Mouse (Mus musculus) limb, embryonic 11.5 days (tissue): ENCODE data around the gene Sox6. TPM values are rescaled to one million over a fixed set of nuclear protein-coding genes. Genes with fewer than 3 reads are reported as not detected.

Experiments
- ATAC-seq: fragments of 200-750 bp; cut with Nextera tagmentation; 2 replicates; pipeline ENCODE4 v1.8.0; 2017; ENCODE audit warnings: low read depth; ENCODE audit not compliant: insufficient number of reproducible peaks, low FRiP score, low TSS enrichment
- DNase-seq: peaks from one replicate; pipeline ENCODE4 v3.0.0-alpha.2; 2015; ENCODE audit warnings: low spot score
- H3K27ac ChIP-seq: fragments of 300-500 bp; sonication (generic); replicated peaks from 2 replicates; pipeline ENCODE4 v1.5.1; 2014; ENCODE audit warnings: low read depth, mild to moderate bottlenecking, low read length
- H3K27me3 ChIP-seq: fragments of 300-500 bp; sonication (generic); 2 replicates; pipeline ENCODE4 v1.6.1; 2014; ENCODE audit warnings: mild to moderate bottlenecking, low read length, mixed read lengths; ENCODE audit not compliant: control insufficient read depth, insufficient read depth
- H3K36me3 ChIP-seq: fragments of 300-500 bp; sonication (generic); 2 replicates; pipeline ENCODE4 v1.6.1; 2014; ENCODE audit warnings: mild to moderate bottlenecking, low read length, moderate library complexity, mixed read lengths; ENCODE audit not compliant: control insufficient read depth, insufficient read depth
- H3K4me1 ChIP-seq: fragments of 300-500 bp; sonication (generic); 2 replicates; pipeline ENCODE4 v1.6.1; 2014; ENCODE audit warnings: low read length, mixed read lengths; ENCODE audit not compliant: control insufficient read depth, insufficient read depth
- H3K4me2 ChIP-seq: fragments of 300-500 bp; sonication (generic); 2 replicates; pipeline ENCODE4 v1.6.1; 2014; ENCODE audit warnings: low read depth, mild to moderate bottlenecking, moderate library complexity; ENCODE audit not compliant: severe bottlenecking
- H3K4me3 ChIP-seq: fragments of 300-500 bp; sonication (generic); 2 replicates; pipeline ENCODE4 v1.5.1; 2014; ENCODE audit warnings: low read depth, low read length
- H3K9ac ChIP-seq: fragments of 300-500 bp; sonication (generic); 2 replicates; pipeline ENCODE4 v1.6.1; 2014; ENCODE audit warnings: mild to moderate bottlenecking, low read length
- H3K9me3 ChIP-seq: fragments of 300-500 bp; sonication (generic); 2 replicates; pipeline ENCODE4 v1.6.1; 2016; ENCODE audit warnings: low read length; ENCODE audit not compliant: control insufficient read depth
- WGBS: fragments of 180-500 bp; shearing (Covaris S2); extraction: QIAGEN DNeasy Blood & Tissue Kit; methylation state at CpG from one replicate; pipeline ENCODE4 v1.1.7; 2014; 5-methylcytosine and 5-hydroxymethylcytosine counted together
- polyA plus RNA-seq: library from polyadenylated mRNA; unstranded; fragments of >200 nt; fragmentation: Nextera tagmentation; extraction: Ambion mirVana; gene quantifications from 2 replicates; pipeline ENCODE4 v1.2.1, GENCODE M21; 2014

Gene Sox6
- polyA plus RNA-seq, 1 experiment from 2014 or later, result 58.1 TPM

DNA sequence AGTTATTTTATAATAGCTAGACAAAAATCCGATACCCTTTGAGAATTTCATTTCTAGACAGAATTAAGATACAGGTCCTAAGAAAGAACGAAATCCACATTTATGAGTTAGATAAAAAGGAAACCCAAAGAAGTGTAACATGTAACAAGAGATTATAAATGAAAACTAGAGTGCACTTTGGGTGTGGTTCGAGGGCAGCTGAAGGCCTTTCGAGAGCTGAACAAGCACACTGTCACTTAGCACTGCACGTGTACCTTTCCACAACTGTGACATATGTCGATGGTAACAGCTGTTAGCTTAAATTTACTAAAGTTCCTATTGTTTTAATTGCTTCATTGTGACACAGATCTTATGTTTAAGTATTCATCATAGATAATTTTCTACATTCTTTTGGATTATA is 142.8 kb downstream of the Sox6 start:
- WGBS, result 85% methylated on average over 6 of the region's 6 CpGs

DNA sequence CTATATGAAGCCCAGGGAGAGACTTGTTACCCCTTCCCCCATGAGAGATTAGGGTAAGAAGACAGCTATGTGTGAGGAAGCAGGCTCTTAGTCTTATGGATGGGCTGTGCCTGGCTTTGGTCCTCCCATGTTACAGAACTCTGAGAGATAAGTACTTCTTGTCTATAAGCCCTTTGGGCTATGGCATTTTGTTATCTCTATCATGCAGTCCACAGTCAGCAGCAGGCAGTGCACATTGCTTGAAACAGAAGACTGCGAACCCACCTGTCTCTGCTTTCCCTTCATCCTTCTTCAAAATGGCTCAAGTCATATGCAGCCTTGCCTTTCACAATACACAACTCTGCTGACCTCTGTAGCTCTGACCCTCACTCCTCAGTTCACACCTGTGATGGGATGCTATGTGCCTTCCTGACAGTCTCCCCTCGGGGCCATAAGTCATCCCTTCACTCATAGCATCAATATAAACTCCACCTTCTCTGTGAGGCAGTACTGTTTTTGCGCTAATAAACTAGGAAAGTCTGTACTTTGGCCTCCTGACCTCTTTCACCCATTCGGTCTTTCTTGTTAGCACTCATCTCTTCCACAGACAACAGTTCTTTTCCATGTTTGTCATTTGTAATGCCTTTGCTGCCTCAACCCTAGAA is 143.4 kb downstream of the Sox6 start:
- H3K4me3 ChIP-seq, result no peak overlapping the region
- peaks cover 8% of the 10 kb centered on the region; the same call in 1 of the 2 replicates for H3K27me3 ChIP-seq
- peaks cover 5% of the 10 kb centered on the region; the same call in 1 of the 2 replicates for H3K4me1 ChIP-seq
- no peak for ATAC-seq
- H3K27ac ChIP-seq, result no peak overlapping the region
- H3K9me3 ChIP-seq, result no peaks in the 10 kb centered on the region
- no peak overlapping the region for H3K9ac ChIP-seq
- WGBS, result 67% methylated on average over 4 of the region's 4 CpGs
- no peak for DNase-seq
- no peak overlapping the region for H3K4me2 ChIP-seq
- no peaks in the 10 kb centered on the region for H3K36me3 ChIP-seq

More for the DNA sequence above, 142.8 kb downstream of the Sox6 start:
- Histone ChIP-seq H3K9me3 (no peaks in the 10 kb centered on the region), H3K4me1 (peaks cover 3% of the 10 kb centered on the region; the same call in 1 of the 2 replicates), H3K27me3 (peaks cover 8% of the 10 kb centered on the region; the same call in 1 of the 2 replicates), H3K9ac (no peak overlapping the region), H3K36me3 (no peaks in the 10 kb centered on the region), H3K4me3 (no peak overlapping the region), H3K4me2 (no peak overlapping the region), H3K27ac (no peak overlapping the region)
- DNase-seq (no peak), ATAC-seq (no peak)

DNA sequence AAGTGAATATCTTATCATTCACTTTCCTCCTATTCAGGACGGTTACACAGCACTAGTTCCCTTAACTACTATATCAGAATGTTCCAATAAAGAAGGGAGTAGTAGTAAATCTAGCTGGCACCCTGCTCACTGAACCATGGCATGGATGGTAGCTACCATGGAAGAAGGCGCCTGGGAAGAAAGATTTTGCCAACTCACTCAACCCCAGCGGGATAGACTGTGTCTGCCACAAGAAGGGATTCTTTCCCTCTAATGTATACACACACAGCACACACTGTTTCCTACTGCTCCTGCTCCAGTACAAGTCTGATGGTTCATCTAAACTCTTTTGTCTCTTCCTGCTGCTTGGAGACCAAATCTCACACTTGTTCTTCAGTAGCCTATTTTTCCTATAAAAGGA is 147.1 kb downstream of the Sox6 start:
- Histone ChIP-seq H3K36me3 (no peaks in the 10 kb centered on the region), H3K9me3 (no peaks in the 10 kb centered on the region), H3K4me3 (no peak overlapping the region), H3K4me2 (no peak overlapping the region), H3K4me1 (peaks cover 5% of the 10 kb centered on the region; the same call in 1 of the 2 replicates), H3K27me3 (peaks cover 8% of the 10 kb centered on the region; the same call in 1 of the 2 replicates), H3K27ac (no peak overlapping the region), H3K9ac (no peak overlapping the region)
- DNase-seq, result no peak
- ATAC-seq, result no peak
- 87% methylated on average over 3 of the region's 3 CpGs for WGBS

GRCm38 (mm10) chr7:115889926-115890325 is 148.7 kb downstream of the Sox6 start:
- Histone ChIP-seq H3K4me3 (no peak overlapping the region), H3K4me2 (no peak overlapping the region), H3K4me1 (peaks cover 5% of the 10 kb centered on the region; the same call in 1 of the 2 replicates), H3K27ac (no peak overlapping the region), H3K36me3 (no peaks in the 10 kb centered on the region), H3K9ac (no peak overlapping the region), H3K27me3 (peaks cover 6% of the 10 kb centered on the region; the same call in 1 of the 2 replicates), H3K9me3 (no peaks in the 10 kb centered on the region)
- ATAC-seq, result peak; percentile 76
- 21% methylated on average over 7 of the region's 7 CpGs for WGBS
- peak; percentile 61 for DNase-seq

GRCm38 (mm10) chr7:115888561-115888960 is 150.0 kb downstream of the Sox6 start:
- no peaks in the 10 kb centered on the region for H3K27me3 ChIP-seq
- 82% methylated on average over 1 of the region's 1 CpGs for WGBS

GRCm38 (mm10) chr7:115888120-115888519 is 150.5 kb downstream of the Sox6 start:
- H3K9me3 ChIP-seq, result no peaks in the 10 kb centered on the region
- H3K9ac ChIP-seq, result no peak overlapping the region
- DNase-seq (no peak), ATAC-seq (no peak)
- H3K4me2 ChIP-seq, result no peak overlapping the region
- H3K27me3 ChIP-seq, result no peaks in the 10 kb centered on the region
- no peak overlapping the region for H3K4me3 ChIP-seq
- no peak overlapping the region for H3K27ac ChIP-seq
- no peaks in the 10 kb centered on the region for H3K36me3 ChIP-seq
- 86% methylated on average over 7 of the region's 7 CpGs for WGBS
- peaks cover 5% of the 10 kb centered on the region; the same call in 1 of the 2 replicates for H3K4me1 ChIP-seq

More at GRCm38 (mm10) chr7:115888561-115888960, 150.0 kb downstream of the Sox6 start:
- H3K4me2 ChIP-seq, result no peak overlapping the region
- no peaks in the 10 kb centered on the region for H3K9me3 ChIP-seq
- peaks cover 5% of the 10 kb centered on the region; the same call in 1 of the 2 replicates for H3K4me1 ChIP-seq
- H3K36me3 ChIP-seq, result no peaks in the 10 kb centered on the region
- no peak for DNase-seq
- no peak overlapping the region for H3K4me3 ChIP-seq
- H3K27ac ChIP-seq, result no peak overlapping the region
- H3K9ac ChIP-seq, result no peak overlapping the region
- ATAC-seq, result no peak

GRCm38 (mm10) chr7:115872903-115873302 is 165.7 kb downstream of the Sox6 start:
- Histone ChIP-seq H3K9ac (no peak overlapping the region), H3K27ac (no peak overlapping the region)

DNA sequence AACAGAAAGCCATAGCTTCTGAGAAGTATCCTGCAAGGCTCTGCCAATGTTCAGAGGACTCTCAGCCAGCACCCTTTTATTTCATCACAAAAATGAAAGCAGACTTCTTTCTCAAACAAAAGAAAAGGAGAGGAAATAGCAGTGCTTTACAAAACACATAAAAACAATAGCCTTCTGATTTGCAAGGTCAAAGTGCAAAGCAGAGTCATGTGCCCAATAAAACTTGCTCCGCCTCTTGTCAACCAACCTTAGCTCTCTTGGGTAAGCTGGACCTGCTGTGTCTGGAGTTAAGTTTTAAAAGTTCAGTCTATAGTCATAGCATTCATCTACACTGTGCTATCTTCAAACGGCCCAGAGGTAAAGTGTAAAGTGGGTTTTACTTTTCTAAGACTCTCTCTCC is 170.1 kb downstream of the Sox6 start:
- H3K27me3 ChIP-seq, result no peaks in the 10 kb centered on the region
- WGBS, result 67% methylated on average over 2 of the region's 2 CpGs
- H3K9me3 ChIP-seq, result no peaks in the 10 kb centered on the region
- DNase-seq (no peak), ATAC-seq (no peak)
- H3K4me1 ChIP-seq, result peaks cover 8% of the 10 kb centered on the region
- H3K4me3 ChIP-seq, result no peak overlapping the region
- no peaks in the 10 kb centered on the region for H3K36me3 ChIP-seq
- no peak overlapping the region for H3K9ac ChIP-seq
- H3K4me2 ChIP-seq, result no peak overlapping the region
- no peak overlapping the region for H3K27ac ChIP-seq

More at GRCm38 (mm10) chr7:115872903-115873302, 165.7 kb downstream of the Sox6 start:
- no peak for DNase-seq
- no peak for ATAC-seq
- Histone ChIP-seq H3K4me1 (peaks cover 6% of the 10 kb centered on the region), H3K9me3 (no peaks in the 10 kb centered on the region), H3K4me2 (no peak overlapping the region), H3K36me3 (no peaks in the 10 kb centered on the region), H3K27me3 (no peaks in the 10 kb centered on the region), H3K4me3 (no peak overlapping the region)
- 88% methylated on average over 2 of the region's 2 CpGs for WGBS
